Mouse (Mus musculus): ENCODE measurements around the gene Pnp2.

DNA sequence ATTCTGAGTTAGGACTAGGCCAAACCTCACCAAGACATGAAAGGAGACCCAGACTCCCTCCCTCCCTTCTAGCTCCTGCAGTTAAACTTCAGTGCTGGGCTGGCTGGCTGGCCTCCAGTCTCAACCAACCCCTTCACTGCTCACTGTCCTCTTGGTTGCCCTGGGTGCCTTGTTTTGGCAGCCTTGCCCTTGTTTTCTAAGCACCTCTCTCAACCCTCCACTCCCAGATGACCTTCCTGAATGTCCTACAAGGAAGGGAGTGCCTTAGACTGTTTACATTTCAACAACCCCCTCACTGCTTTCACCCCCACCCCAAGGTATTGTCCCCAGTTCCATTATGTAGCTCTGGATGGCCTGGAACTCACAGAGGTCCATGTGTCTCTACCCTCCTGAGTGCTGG is 23.8 kb downstream of the Pnp2 start:
- TF ChIP-seq CTCF (IDR thresholded peaks at IDR 0.05; ENCODE audit: borderline replicate concordance, insufficient read depth, low read depth, low read length) (no peak), POLR2A (IDR thresholded peaks at IDR 0.05; ENCODE audit: borderline replicate concordance, insufficient read depth, low read length) (no peak)

Measured in cerebellum, adult 2 months (tissue).